Mouse (Mus musculus) ES-E14 (cell line): ENCODE measurements around the gene Lin9. TPM values are rescaled to one million over a fixed set of nuclear protein-coding genes. Genes with fewer than 3 reads are reported as not detected.
"Not testable (repeated sequence)": the region's sequence is repeated elsewhere in the genome, so short reads cannot be mapped to it uniquely, and the experiment has no call there.

ENCODE experiments used
- DNase-seq: peaks from one replicate; pipeline ENCODE4 v3.0.0-alpha.2; 2013; ENCODE audit warnings: low read depth, low spot score
- H3K27ac ChIP-seq: 2 replicates; pipeline ENCODE4 v1.5.1; 2012; ENCODE audit warnings: low read depth, mild to moderate bottlenecking, low read length, moderate library complexity, mixed read lengths; ENCODE audit not compliant: poor library complexity, insufficient read depth, severe bottlenecking
- H3K36me3 ChIP-seq: 2 replicates; pipeline ENCODE4 v1.6.1; 2012; ENCODE audit warnings: mild to moderate bottlenecking, low read length, moderate library complexity, mixed read lengths; ENCODE audit not compliant: control insufficient read depth, poor library complexity, insufficient read depth, severe bottlenecking
- H3K4me1 ChIP-seq, 2 experiments: fragments of 150-350 bp in 1 of 2; sonication (generic) in 1 of 2; 2 replicates each; pipeline ENCODE4 v1.6.1; 2012; ENCODE audit warnings: low read length in 2 of 2, mild to moderate bottlenecking in 1 of 2, mixed read lengths in 1 of 2; ENCODE audit not compliant: control insufficient read depth in 2 of 2, insufficient read depth in 2 of 2, poor library complexity in 1 of 2
- H3K4me3 ChIP-seq, 2 experiments: fragments of 150-350 bp in 1 of 2; sonication (generic) in 1 of 2; 2 replicates each; pipeline ENCODE4 v1.5.1; 2012; ENCODE audit warnings: low read length in 2 of 2, low read depth in 1 of 2, mild to moderate bottlenecking in 1 of 2, mixed read lengths in 1 of 2; ENCODE audit not compliant: insufficient read depth in 1 of 2, poor library complexity in 1 of 2, severe bottlenecking in 1 of 2
- H3K9ac ChIP-seq: 2 replicates; pipeline ENCODE4 v1.6.1; 2012; ENCODE audit warnings: low read depth, mild to moderate bottlenecking, low read length, mixed read lengths; ENCODE audit not compliant: poor library complexity, insufficient read depth, severe bottlenecking
- H3K9me3 ChIP-seq: fragments of 150-350 bp; sonication (generic); 2 replicates; pipeline ENCODE4 v1.6.1; 2012; ENCODE audit warnings: low read depth, mild to moderate bottlenecking, low read length; ENCODE audit not compliant: control insufficient read depth, insufficient read depth
- CHD2 ChIP-seq: IDR thresholded peaks from 2 replicates; pipeline ENCODE4 v1.6.1; 2014; ENCODE audit warnings: mild to moderate bottlenecking, low read depth, low read length, inconsistent platforms
- HCFC1 ChIP-seq: IDR thresholded peaks from 2 replicates; pipeline ENCODE4 v1.6.1; 2012; ENCODE audit warnings: low read length, inconsistent platforms, borderline replicate concordance; ENCODE audit not compliant: insufficient read depth
- MAFK ChIP-seq: IDR thresholded peaks from 2 replicates; pipeline ENCODE4 v1.6.1; 2014; ENCODE audit warnings: mild to moderate bottlenecking, low read depth, low read length, inconsistent platforms; ENCODE audit not compliant: insufficient read depth
- ZC3H11A ChIP-seq: IDR thresholded peaks from 2 replicates; pipeline ENCODE4 v1.6.1; 2012; ENCODE audit warnings: low read depth, mild to moderate bottlenecking, inconsistent platforms, low read length, borderline replicate concordance
- ZNF384 ChIP-seq: IDR thresholded peaks from 2 replicates; pipeline ENCODE4 v1.6.1; 2012; ENCODE audit warnings: low read depth, low read length, inconsistent platforms
- in situ Hi-C, 2 experiments: fragments of 600-800 bp; cut with MboI; formaldehyde crosslinking; loops; one replicate each; pipeline ENCODE4 v1.15.1; 2025; ENCODE audit warnings: low sequenced_read_pairs in 2 of 2, inconsistent platforms in 1 of 2; ENCODE audit not compliant: unreplicated experiment in 2 of 2
- total RNA-seq: library from RNA; depleted of rRNA; stranded (reverse); fragments of 300-350 nt; gene quantifications from 2 replicates; pipeline ENCODE4 v1.2.3, GENCODE M21; 2012

Gene Lin9
- total RNA-seq, 1 experiment: 15.9 TPM

DNA sequence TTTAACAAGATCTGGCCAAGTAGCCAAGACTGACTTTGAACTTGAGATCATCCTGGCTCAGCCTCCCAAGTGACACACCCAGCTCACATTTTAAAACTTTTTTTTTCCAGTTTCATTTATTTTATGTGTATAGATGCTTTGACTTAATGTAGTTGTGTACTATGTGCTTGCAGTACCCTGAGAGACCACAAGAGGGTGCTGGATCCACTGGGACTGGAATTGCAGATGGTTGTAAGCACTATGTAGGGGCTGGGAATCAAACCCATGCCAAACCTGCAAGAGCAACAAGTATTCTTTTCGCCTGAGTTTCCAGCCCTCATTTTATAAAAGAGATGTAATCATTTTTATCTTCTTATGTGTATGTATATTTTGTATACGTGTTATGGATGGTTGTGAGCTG is 17.0 kb upstream of the Lin9 start:
- no peak overlapping the region for H3K9ac ChIP-seq
- no peaks in the 10 kb centered on the region for H3K4me1 ChIP-seq
- no peak overlapping the region for H3K4me3 ChIP-seq
- in situ Hi-C loops: no loop called here
- DNase-seq: no peak
- no peaks in the 10 kb centered on the region for H3K9me3 ChIP-seq
- no peaks in the 10 kb centered on the region for H3K36me3 ChIP-seq
- H3K27ac ChIP-seq: no peak overlapping the region
- no peak for TF ChIP-seq HCFC1
- TF ChIP-seq ZC3H11A: peak; percentile 7; the same call in 1 of the 2 replicates
- TF ChIP-seq ZNF384: no peak

GRCm38 (mm10) chr1:180626141-180626540 is 14.8 kb upstream of the Lin9 start:
- H3K36me3 ChIP-seq: no peaks in the 10 kb centered on the region
- no peak overlapping the region for H3K27ac ChIP-seq
- in situ Hi-C loops: no loop called here

GRCm38 (mm10) chr1:180637796-180638195 is 3.2 kb upstream of the Lin9 start:
- H3K9ac ChIP-seq, H3K4me1 ChIP-seq, H3K4me3 ChIP-seq, H3K27ac ChIP-seq, H3K9me3 ChIP-seq, DNase-seq, H3K36me3 ChIP-seq, in situ Hi-C loops: not testable (repeated sequence)

More at GRCm38 (mm10) chr1:180626141-180626540, 14.8 kb upstream of the Lin9 start:
- Histone ChIP-seq H3K4me3 (no peak overlapping the region), H3K9me3 (no peaks in the 10 kb centered on the region), H3K9ac (no peak overlapping the region), H3K4me1 (no peaks in the 10 kb centered on the region)
- TF ChIP-seq ZC3H11A (no peak), MAFK (no peak), CHD2 (no peak)
- DNase-seq: no peak

GRCm38 (mm10) chr1:180639416-180640401 is 1.2 kb upstream of the Lin9 start:
- H3K4me3 ChIP-seq: peak overlapping the region; percentile 89 to 100

GRCm38 (mm10) chr1:180640605-180641125 is 285 bp upstream of the Lin9 start:
- H3K27ac ChIP-seq: peak overlapping the region; percentile 75
- H3K9me3 ChIP-seq: no peaks in the 10 kb centered on the region
- TF ChIP-seq ZC3H11A (no peak), CHD2 (no peak), MAFK (no peak)
- in situ Hi-C loops: no loop called here
- peak overlapping the region; percentile 89 to 100 for H3K4me3 ChIP-seq
- H3K9ac ChIP-seq: peak overlapping the region; percentile 99
- H3K4me1 ChIP-seq: peaks cover 2 to 4% of the 10 kb centered on the region in 2 experiments; a peak in 1 of 4 replicates
- peak; percentile 33 for DNase-seq
- no peaks in the 10 kb centered on the region for H3K36me3 ChIP-seq

More at GRCm38 (mm10) chr1:180639416-180640401, 1.2 kb upstream of the Lin9 start:
- peak overlapping the region; percentile 99; the same call in 1 of the 2 replicates for H3K9ac ChIP-seq
- in situ Hi-C loops: no loop called here
- H3K27ac ChIP-seq: peak overlapping the region; percentile 75; the same call in 1 of the 2 replicates
- no peak for DNase-seq
- H3K4me1 ChIP-seq: peaks cover 2 to 4% of the 10 kb centered on the region in 2 experiments; a peak in 1 of 4 replicates
- H3K36me3 ChIP-seq: no peaks in the 10 kb centered on the region
- H3K9me3 ChIP-seq: no peaks in the 10 kb centered on the region
- TF ChIP-seq HCFC1: no peak
- TF ChIP-seq ZC3H11A: no peak
